Mouse (Mus musculus): ENCODE measurements around the gene Id4. TPM values are rescaled to one million over a fixed set of nuclear protein-coding genes. Genes with fewer than 3 reads are reported as not detected.
A peak's percentile ranks its signal among the peaks of the same experiment; 100 is the strongest.

Id4 gene
- polyA plus RNA-seq (2015; fragmentation: Nextera tagmentation; extraction: Ambion mirVana), result 21.7 and 22.8 TPM in 2 replicates

- Histone ChIP-seq H3K36me3 (no peaks in the 10 kb centered on the region), H3K4me1 (peaks cover 3% of the 10 kb centered on the region; the same call in 1 of the 2 replicates), H3K9me3 (no peaks in the 10 kb centered on the region), H3K9ac (peak within 1 kb of the TSS; percentile 78), H3K4me3 (replicated peaks) (peak within 1 kb of the TSS; percentile 72), H3K27ac (peak within 1 kb of the TSS; percentile 88), H3K27me3 (replicated peaks) (no peaks in the 10 kb centered on the region), H3K4me2 (peak within 1 kb of the TSS; percentile 90)
- peak; percentile 96 for ATAC-seq (ENCODE audit: insufficient read depth, low FRiP score, low read depth)
- 1% methylated on average over 39 of the region's 52 CpGs for WGBS
Measured at GRCm38 (mm10) chr13:48260690-48261278, at the start of gene Id4. Gene Id4 (plus strand): TSS chr13:48261228.

GRCm38 (mm10) chr13:48227136-48227535 lies 33.9 kb upstream of the Id4 start:
- Histone ChIP-seq H3K27ac (peak overlapping the region; percentile 68; the same call in 1 of the 2 replicates), H3K9me3 (no peaks in the 10 kb centered on the region), H3K9ac (no peak overlapping the region), H3K4me3 (replicated peaks) (no peak overlapping the region), H3K36me3 (no peaks in the 10 kb centered on the region), H3K27me3 (replicated peaks) (no peaks in the 10 kb centered on the region), H3K4me2 (peak overlapping the region; percentile 40), H3K4me1 (peaks cover 10% of the 10 kb centered on the region)
- 35% methylated on average over 8 of the region's 8 CpGs for WGBS
- ATAC-seq (ENCODE audit: insufficient read depth, low FRiP score, low read depth), result no peak

GRCm38 (mm10) chr13:48227712-48228111 lies 33.3 kb upstream of the Id4 start:
- peak overlapping the region; percentile 86 for H3K27ac ChIP-seq
- WGBS, result 0% methylated on average over 35 of the region's 38 CpGs
- H3K36me3 ChIP-seq, result no peaks in the 10 kb centered on the region
- peak overlapping the region; percentile 38 for H3K4me3 ChIP-seq (replicated peaks)
- H3K9me3 ChIP-seq, result no peaks in the 10 kb centered on the region
- peaks cover 10% of the 10 kb centered on the region for H3K4me1 ChIP-seq
- peak; percentile 97 for ATAC-seq (ENCODE audit: insufficient read depth, low FRiP score, low read depth)
- H3K9ac ChIP-seq, result no peak overlapping the region
- peak overlapping the region; percentile 78 for H3K4me2 ChIP-seq
- no peaks in the 10 kb centered on the region for H3K27me3 ChIP-seq (replicated peaks)

- no peaks in the 10 kb centered on the region for H3K27me3 ChIP-seq (replicated peaks)
- peaks cover 10% of the 10 kb centered on the region for H3K4me1 ChIP-seq
- H3K4me2 ChIP-seq, result peak overlapping the region; percentile 78
- WGBS, result 15% methylated on average over 4 of the region's 4 CpGs
- no peak overlapping the region for H3K9ac ChIP-seq
- H3K4me3 ChIP-seq (replicated peaks), result peak overlapping the region; percentile 38
- no peaks in the 10 kb centered on the region for H3K9me3 ChIP-seq
- peak overlapping the region; percentile 86 for H3K27ac ChIP-seq
- no peaks in the 10 kb centered on the region for H3K36me3 ChIP-seq
- ATAC-seq (ENCODE audit: insufficient read depth, low FRiP score, low read depth), result peak; percentile 9; the same call in 1 of the 2 replicates
Measured at GRCm38 (mm10) chr13:48228114-48228513, 32.9 kb upstream of the Id4 start.

- Histone ChIP-seq H3K9me3 (no peaks in the 10 kb centered on the region), H3K27ac (peak overlapping the region; percentile 6; the same call in 1 of the 2 replicates), H3K36me3 (no peaks in the 10 kb centered on the region), H3K9ac (no peak overlapping the region), H3K4me1 (peaks cover 10% of the 10 kb centered on the region), H3K4me3 (replicated peaks) (no peak overlapping the region), H3K27me3 (replicated peaks) (no peaks in the 10 kb centered on the region), H3K4me2 (no peak overlapping the region)
- 49% methylated on average over 6 of the region's 6 CpGs for WGBS
- no peak for ATAC-seq (ENCODE audit: insufficient read depth, low FRiP score, low read depth)
Measured at GRCm38 (mm10) chr13:48230996-48231395, 30.0 kb upstream of the Id4 start.

- Histone ChIP-seq H3K27ac (no peak overlapping the region), H3K36me3 (no peaks in the 10 kb centered on the region), H3K4me3 (replicated peaks) (no peak overlapping the region), H3K9me3 (no peaks in the 10 kb centered on the region), H3K27me3 (replicated peaks) (no peaks in the 10 kb centered on the region), H3K4me2 (no peak overlapping the region), H3K4me1 (no peaks in the 10 kb centered on the region), H3K9ac (no peak overlapping the region)
- no peak for ATAC-seq (ENCODE audit: insufficient read depth, low FRiP score, low read depth)
- WGBS, result 78% methylated on average over 4 of the region's 4 CpGs
Measured at GRCm38 (mm10) chr13:48236436-48236835, 24.6 kb upstream of the Id4 start.

- WGBS, result 55% methylated on average over 7 of the region's 7 CpGs
- ATAC-seq (ENCODE audit: insufficient read depth, low FRiP score, low read depth), result no peak
- Histone ChIP-seq H3K4me1 (no peaks in the 10 kb centered on the region), H3K9me3 (no peaks in the 10 kb centered on the region), H3K27me3 (replicated peaks) (no peaks in the 10 kb centered on the region), H3K27ac (no peak overlapping the region), H3K9ac (no peak overlapping the region), H3K36me3 (no peaks in the 10 kb centered on the region), H3K4me2 (no peak overlapping the region), H3K4me3 (replicated peaks) (no peak overlapping the region)
Measured at GRCm38 (mm10) chr13:48236865-48237264, 24.2 kb upstream of the Id4 start.

- no peak overlapping the region for H3K4me2 ChIP-seq
- H3K9me3 ChIP-seq, result no peaks in the 10 kb centered on the region
- H3K9ac ChIP-seq, result no peak overlapping the region
- ATAC-seq (ENCODE audit: insufficient read depth, low FRiP score, low read depth), result no peak
- no peak overlapping the region for H3K27ac ChIP-seq
- no peaks in the 10 kb centered on the region for H3K36me3 ChIP-seq
- H3K4me1 ChIP-seq, result no peaks in the 10 kb centered on the region
- no peaks in the 10 kb centered on the region for H3K27me3 ChIP-seq (replicated peaks)
- no peak overlapping the region for H3K4me3 ChIP-seq (replicated peaks)
- 11% methylated on average over 4 of the region's 4 CpGs for WGBS
Measured at GRCm38 (mm10) chr13:48237516-48237915, 23.5 kb upstream of the Id4 start.

GRCm38 (mm10) chr13:48245235-48246012 lies 15.6 kb upstream of the Id4 start:
- Histone ChIP-seq H3K9ac (no peak overlapping the region), H3K27me3 (replicated peaks) (no peaks in the 10 kb centered on the region), H3K4me1 (no peaks in the 10 kb centered on the region), H3K36me3 (no peaks in the 10 kb centered on the region), H3K4me3 (replicated peaks) (no peak overlapping the region), H3K4me2 (no peak overlapping the region), H3K27ac (no peak overlapping the region), H3K9me3 (no peaks in the 10 kb centered on the region)
- ATAC-seq (ENCODE audit: insufficient read depth, low FRiP score, low read depth), result no peak
- WGBS, result 53% methylated on average over 5 of the region's 5 CpGs

GRCm38 (mm10) chr13:48252559-48252958 lies 8.5 kb upstream of the Id4 start:
- no peak overlapping the region for H3K9ac ChIP-seq
- H3K27ac ChIP-seq, result no peak overlapping the region
- WGBS, result 57% methylated on average over 2 of the region's 2 CpGs
- H3K4me2 ChIP-seq, result no peak overlapping the region
- no peaks in the 10 kb centered on the region for H3K36me3 ChIP-seq
- no peaks in the 10 kb centered on the region for H3K9me3 ChIP-seq
- H3K4me3 ChIP-seq (replicated peaks), result no peak overlapping the region
- H3K27me3 ChIP-seq (replicated peaks), result no peaks in the 10 kb centered on the region
- no peaks in the 10 kb centered on the region for H3K4me1 ChIP-seq
- no peak for ATAC-seq (ENCODE audit: insufficient read depth, low FRiP score, low read depth)

GRCm38 (mm10) chr13:48255026-48255425 lies 6.0 kb upstream of the Id4 start:
- 85% methylated on average over 8 of the region's 8 CpGs for WGBS
- no peak overlapping the region for H3K4me2 ChIP-seq
- no peaks in the 10 kb centered on the region for H3K36me3 ChIP-seq

More at GRCm38 (mm10) chr13:48255026-48255425, 6.0 kb upstream of the Id4 start:
- no peaks in the 10 kb centered on the region for H3K4me1 ChIP-seq
- H3K4me3 ChIP-seq (replicated peaks), result no peak overlapping the region
- H3K9ac ChIP-seq, result no peak overlapping the region
- H3K27me3 ChIP-seq (replicated peaks), result no peaks in the 10 kb centered on the region
- no peak for ATAC-seq (ENCODE audit: insufficient read depth, low FRiP score, low read depth)
- no peaks in the 10 kb centered on the region for H3K9me3 ChIP-seq
- no peak overlapping the region for H3K27ac ChIP-seq
